Mouse (Mus musculus) layer of hippocampus, adult 8-10 months (tissue): ENCODE results near the gene S1pr5. TPM values are rescaled to one million over a fixed set of nuclear protein-coding genes. Genes with fewer than 3 reads are reported as not detected.
A peak's percentile ranks its signal among the peaks of the same experiment; 100 is the strongest.
"Not testable (repeated sequence)": the region's sequence is repeated elsewhere in the genome, so short reads cannot be mapped to it uniquely, and the experiment has no call there.

Experiments used
- DNase-seq, 2 experiments: peaks; one replicate each; pipeline ENCODE4 v3.0.0; 2022; ENCODE audit warnings: low spot score in 2 of 2
- total RNA-seq, 4 experiments: library from RNA; stranded (reverse); gene quantifications; 2 replicates each; pipeline ENCODE4 v1.2.4; 2022

Gene S1pr5
- total RNA-seq, 4 experiments from 2014 or later = 11.3 to 19.1 (median 14.6) TPM

GRCm38 (mm10) chr9:21238004-21238732 lies 10.1 kb downstream of the S1pr5 start:
- DNase-seq = no peak

- peak in 1 of 2 experiments; percentile 34 for DNase-seq
Measured at GRCm38 (mm10) chr9:21237368-21238003, 10.8 kb downstream of the S1pr5 start.

- no peak for DNase-seq
Measured at GRCm38 (mm10) chr9:21236991-21237367, 11.3 kb downstream of the S1pr5 start.

- no peak for DNase-seq
Measured at GRCm38 (mm10) chr9:21235341-21235740, 12.9 kb downstream of the S1pr5 start.

GRCm38 (mm10) chr9:21233805-21234204 lies 14.4 kb downstream of the S1pr5 start:
- no peak for DNase-seq

- no peak for DNase-seq
Measured at GRCm38 (mm10) chr9:21233366-21233765, 14.9 kb downstream of the S1pr5 start.

- no peak for DNase-seq
Measured at GRCm38 (mm10) chr9:21232867-21233266, 15.4 kb downstream of the S1pr5 start.

DNA sequence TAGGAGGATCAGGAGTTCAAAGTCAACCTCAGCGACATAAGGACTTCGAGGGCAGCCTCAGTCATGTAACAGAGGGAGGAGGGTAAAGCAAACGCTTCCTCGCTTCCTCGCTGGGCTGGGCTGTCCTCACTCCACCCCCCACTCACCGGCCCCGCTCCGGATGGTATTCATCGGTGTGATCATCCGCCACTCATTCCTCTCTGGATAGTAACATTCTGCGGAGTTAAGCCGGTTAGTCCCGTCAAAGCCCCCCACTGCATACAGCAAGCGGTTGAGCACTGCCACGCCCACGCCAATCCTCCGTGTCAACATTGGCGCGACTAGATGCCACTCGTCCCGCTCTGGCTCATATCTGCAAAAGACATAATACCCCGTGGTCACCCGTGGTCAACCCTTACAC lies 16.7 kb downstream of the S1pr5 start:
- DNase-seq = no peak

DNA sequence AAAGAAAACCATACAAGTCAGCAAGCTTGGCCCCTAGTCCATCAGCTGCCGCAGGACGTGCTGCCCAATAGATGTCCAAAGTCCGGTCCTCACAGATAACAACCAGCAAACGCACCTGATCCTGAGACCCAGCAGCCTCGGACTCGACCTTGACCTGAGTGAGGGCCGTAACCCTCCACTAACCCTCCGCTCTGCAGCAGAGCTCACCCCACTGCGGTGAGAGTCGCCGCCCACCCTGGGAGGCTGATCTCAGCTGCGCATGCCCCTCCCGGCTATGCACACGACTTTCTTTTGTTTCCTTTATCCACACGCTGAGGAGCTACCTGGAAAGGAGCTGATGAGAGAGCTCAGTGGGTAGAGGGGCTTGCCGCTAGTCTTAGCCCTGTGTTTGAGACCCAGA lies 20.9 kb downstream of the S1pr5 start:
- DNase-seq = no peak

DNA sequence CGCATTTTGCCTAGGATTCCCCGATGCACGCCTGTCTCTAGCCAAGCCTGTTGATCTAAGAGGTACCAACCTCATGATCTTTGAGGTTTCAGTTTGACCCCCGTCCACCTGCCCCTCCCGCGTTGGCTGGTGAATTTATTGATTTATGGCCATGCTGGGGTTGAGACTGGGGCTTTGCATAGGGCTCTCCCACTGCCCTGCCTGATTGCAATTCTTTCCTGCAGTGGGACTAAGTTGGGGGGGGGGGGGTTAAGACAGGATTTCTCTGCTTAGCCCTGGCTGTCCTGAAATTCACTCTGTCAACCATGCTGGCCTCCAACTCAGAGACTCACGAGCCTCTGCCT lies 22.9 kb downstream of the S1pr5 start:
- DNase-seq = no peak

GRCm38 (mm10) chr9:21224576-21225414 lies 23.4 kb downstream of the S1pr5 start:
- DNase-seq = no peak

DNA sequence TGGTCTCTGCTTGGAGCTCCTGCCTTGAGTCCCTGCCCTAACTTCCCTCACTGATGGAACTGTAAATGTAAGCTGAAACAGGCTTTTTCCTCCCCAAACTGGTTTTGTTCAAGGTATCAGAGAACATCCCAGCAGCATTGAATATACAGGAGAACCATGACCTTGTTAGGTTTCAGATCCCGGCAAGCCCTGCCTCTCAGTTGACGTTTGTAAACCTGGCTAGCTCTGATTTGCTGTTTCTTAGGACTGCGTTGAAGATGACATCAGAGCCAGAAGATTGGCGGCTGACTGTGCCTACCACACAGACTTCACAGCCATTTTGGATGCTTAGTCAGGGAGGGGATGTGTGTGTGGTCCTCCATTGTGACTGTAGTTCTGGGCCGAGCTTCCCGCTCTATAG lies 24.3 kb downstream of the S1pr5 start:
- DNase-seq = no peak

- DNase-seq = not testable (repeated sequence)
Measured at GRCm38 (mm10) chr9:21223490-21223889, 24.8 kb downstream of the S1pr5 start.

- DNase-seq = no peak
Measured at GRCm38 (mm10) chr9:21221383-21221929, 26.8 kb downstream of the S1pr5 start.

DNA sequence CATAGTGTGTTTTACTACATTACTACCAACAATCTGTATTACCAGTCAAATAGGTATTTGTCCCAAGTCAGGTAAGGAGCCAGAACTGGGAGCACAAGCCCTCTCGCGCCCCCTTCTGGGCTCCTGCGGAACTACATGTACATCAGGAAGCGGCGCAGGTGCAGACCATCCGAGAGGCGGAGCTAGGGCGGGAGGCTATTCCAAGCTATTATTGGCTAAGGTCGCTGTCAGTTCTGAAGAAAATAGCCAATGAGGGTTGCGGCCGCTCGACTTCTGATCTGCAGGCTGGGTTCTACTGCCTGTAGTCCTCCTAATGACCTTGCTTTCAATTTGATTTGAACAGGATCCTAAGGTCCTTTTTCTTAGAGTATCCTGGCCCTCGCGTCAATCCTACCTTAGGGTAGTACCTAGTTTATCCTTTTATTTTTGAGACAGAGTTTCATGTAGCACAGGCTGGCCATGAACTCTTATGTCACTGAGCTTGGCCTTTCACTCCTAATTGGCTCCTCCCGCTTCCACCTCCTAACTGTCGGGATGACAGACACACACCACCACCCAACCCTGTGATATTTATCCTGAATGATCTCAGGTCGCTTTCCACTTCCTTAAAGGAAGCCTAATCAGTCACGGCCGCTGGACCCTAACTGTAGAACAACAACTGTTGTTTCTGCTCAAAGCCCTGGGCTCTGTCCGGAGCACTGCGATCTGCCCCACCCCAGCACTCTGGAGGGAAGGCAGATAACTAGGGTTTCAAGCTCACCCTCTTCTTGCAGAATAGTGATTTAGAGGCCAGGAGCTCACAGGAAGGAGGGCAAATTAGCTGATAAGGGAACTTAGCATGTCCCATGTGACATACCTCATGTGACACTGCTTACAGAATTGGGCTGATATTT lies 27.5 kb downstream of the S1pr5 start:
- peak; percentile 91 to 95 for DNase-seq

DNA sequence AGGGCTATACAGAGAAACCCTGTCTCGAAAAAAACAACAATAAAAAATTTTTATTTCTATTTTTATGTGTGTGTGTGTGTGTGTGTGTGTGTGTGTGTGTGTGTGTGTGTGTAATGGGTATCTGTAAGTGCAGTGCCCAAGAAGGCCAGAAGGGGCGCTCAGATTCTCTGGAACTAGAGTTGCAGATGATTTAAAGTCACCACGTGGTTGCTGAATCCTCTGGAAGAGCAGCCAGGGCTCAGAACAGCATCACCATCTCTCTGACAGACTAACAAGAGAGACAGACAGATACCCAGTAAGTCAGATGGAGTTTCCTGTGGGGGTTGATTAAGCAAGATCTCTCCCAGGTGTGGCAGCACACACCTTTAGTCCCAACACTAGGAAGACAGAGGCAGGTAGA lies 28.4 kb downstream of the S1pr5 start:
- DNase-seq = no peak

DNA sequence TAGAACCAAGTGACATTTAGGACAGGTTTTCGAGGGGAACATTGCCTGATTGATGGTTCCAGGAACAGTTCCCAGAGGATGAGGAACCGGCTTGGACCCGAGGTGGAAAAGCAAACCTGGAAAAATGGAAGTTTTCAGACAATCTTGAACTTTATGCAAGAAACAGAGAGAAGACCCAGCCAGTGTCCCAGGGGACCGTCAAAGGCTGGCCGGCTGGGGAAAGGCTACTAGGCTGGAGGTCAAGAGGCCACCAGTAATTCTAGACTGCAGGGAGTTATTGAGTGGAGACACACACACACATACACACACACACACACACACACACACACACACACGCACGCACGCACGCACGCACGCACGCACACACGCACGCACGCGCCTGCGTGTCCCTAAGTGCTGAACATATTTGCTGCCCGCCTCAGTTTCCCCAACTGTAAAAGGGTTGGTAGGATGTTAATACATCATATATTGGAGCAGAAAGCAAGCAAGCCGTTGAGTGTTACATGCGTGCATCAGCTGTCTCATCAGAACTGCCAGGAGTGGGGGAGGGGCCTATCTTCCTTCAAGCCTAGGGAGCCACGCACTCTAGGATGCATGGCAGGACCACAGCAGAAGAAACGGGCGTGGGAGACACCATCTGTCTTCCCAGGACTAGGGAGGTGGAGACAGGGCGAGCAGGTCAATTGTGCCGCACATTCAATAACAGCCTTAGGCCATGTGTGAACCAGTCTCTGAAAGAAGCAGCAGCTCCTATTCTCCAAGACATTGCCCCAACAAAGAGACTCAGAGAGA lies 32.0 kb downstream of the S1pr5 start:
- DNase-seq = peak in 1 of 2 experiments; percentile 60

GRCm38 (mm10) chr9:21213617-21214190 lies 34.5 kb downstream of the S1pr5 start:
- no peak for DNase-seq

- DNase-seq = no peak
Measured at GRCm38 (mm10) chr9:21211624-21212023, 36.6 kb downstream of the S1pr5 start.

- no peak for DNase-seq
Measured at GRCm38 (mm10) chr9:21210821-21211220, 37.4 kb downstream of the S1pr5 start.
